Mouse (Mus musculus) cerebellum, adult 8-10 months (tissue): ENCODE data around the gene Daam1.

ENCODE experiments used
- DNase-seq: peaks from one replicate; pipeline ENCODE4 v3.0.0; 2022

Gene Daam1

GRCm38 (mm10) chr12:71901211-71901610, 70.3 kb downstream of the Daam1 start:
- DNase-seq: no peak

GRCm38 (mm10) chr12:71901859-71902258, 71.0 kb downstream of the Daam1 start:
- no peak for DNase-seq

GRCm38 (mm10) chr12:71902317-71902716, 71.4 kb downstream of the Daam1 start:
- no peak for DNase-seq

- DNase-seq: no peak
Observed at GRCm38 (mm10) chr12:71903218-71903617, 72.3 kb downstream of the Daam1 start.

GRCm38 (mm10) chr12:71904310-71904709, 73.4 kb downstream of the Daam1 start:
- no peak for DNase-seq

GRCm38 (mm10) chr12:71904926-71905325, 74.0 kb downstream of the Daam1 start:
- DNase-seq: no peak

GRCm38 (mm10) chr12:71905640-71906320, 74.9 kb downstream of the Daam1 start:
- DNase-seq: no peak

GRCm38 (mm10) chr12:71906582-71907267, 75.8 kb downstream of the Daam1 start:
- DNase-seq: no peak

GRCm38 (mm10) chr12:71908984-71909383, 78.1 kb downstream of the Daam1 start:
- no peak for DNase-seq

GRCm38 (mm10) chr12:71910246-71910645, 79.4 kb downstream of the Daam1 start:
- peak; percentile 30 for DNase-seq

GRCm38 (mm10) chr12:71912262-71912661, 81.4 kb downstream of the Daam1 start:
- no peak for DNase-seq

- DNase-seq: no peak
Observed at GRCm38 (mm10) chr12:71919156-71919555, 88.3 kb downstream of the Daam1 start.

GRCm38 (mm10) chr12:71919962-71920361, 89.1 kb downstream of the Daam1 start:
- no peak for DNase-seq

GRCm38 (mm10) chr12:71922827-71923381, 92.0 kb downstream of the Daam1 start:
- DNase-seq: no peak

- DNase-seq: no peak
Observed at GRCm38 (mm10) chr12:71924978-71925529, 94.2 kb downstream of the Daam1 start.

- no peak for DNase-seq
Observed at GRCm38 (mm10) chr12:71925990-71926700, 95.3 kb downstream of the Daam1 start.

- no peak for DNase-seq
Observed at GRCm38 (mm10) chr12:71928092-71928491, 97.2 kb downstream of the Daam1 start.

GRCm38 (mm10) chr12:71929876-71930275, 99.0 kb downstream of the Daam1 start:
- DNase-seq: no peak

GRCm38 (mm10) chr12:71932433-71933386, 101.8 kb downstream of the Daam1 start:
- DNase-seq: no peak

- DNase-seq: no peak
Observed at GRCm38 (mm10) chr12:71933989-71934645, 103.2 kb downstream of the Daam1 start.

GRCm38 (mm10) chr12:71936636-71937035, 105.8 kb downstream of the Daam1 start:
- no peak for DNase-seq
